Mouse (Mus musculus) Muller cell, postnatal 12 days (primary cell): ENCODE data around the gene Syk.
A peak's percentile ranks its signal among the peaks of the same experiment; 100 is the strongest.

Source experiments
- DNase-seq: peaks from one replicate; pipeline ENCODE4 v3.0.0-alpha.2; 2015; ENCODE audit errors: inconsistent ontology term

Gene Syk

DNA sequence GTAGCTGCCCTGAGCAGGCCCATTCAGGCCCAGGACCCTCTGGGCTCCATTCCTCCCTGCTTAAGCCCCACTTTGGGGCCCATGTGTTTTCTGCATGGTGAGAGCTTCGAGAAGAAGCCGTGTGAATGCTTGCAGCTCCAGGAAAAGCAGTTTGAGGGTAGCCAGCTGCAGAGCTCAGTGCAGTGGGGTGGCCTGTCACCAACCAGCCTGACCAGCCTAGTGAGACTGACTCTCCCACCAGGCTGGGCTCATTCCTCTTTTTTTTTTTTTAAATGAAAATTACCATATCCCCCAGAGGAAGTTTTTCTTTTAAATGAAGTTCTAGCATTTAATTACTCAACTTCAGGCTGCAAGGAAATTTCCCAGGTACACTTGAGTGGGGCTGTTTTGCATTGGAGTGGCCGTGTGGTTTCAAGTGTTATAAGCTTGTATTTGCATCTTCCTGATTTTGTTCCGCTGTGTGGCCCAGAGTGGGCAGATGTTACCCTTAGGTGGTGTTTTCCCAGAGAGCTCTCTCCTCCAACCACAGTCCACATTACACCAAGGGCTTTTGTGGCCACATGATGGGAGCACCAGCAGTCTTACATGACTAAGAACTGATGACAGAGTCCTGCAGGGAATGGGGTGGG, 17.2 kb downstream of the Syk start:
- no peak for DNase-seq

DNA sequence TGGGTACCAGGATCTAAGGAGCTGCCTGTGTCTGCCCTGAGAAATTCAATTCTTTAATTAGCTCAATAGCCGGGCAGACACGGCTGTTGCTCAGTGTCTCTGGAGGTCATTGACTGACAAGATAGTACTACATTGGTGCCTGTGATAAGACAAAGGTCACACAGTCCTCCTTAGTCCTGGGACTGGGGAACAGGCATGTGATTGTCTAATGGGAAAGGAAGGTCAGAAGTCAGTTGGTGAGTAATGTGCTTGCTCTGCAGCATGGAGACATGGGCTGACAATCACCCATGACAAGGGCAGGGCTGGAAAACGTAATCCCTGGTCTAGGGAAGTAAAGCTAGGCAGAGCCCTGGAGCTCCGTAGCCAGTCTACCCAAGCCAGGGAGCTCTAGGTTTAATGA, 19.8 kb downstream of the Syk start:
- no peak for DNase-seq

DNA sequence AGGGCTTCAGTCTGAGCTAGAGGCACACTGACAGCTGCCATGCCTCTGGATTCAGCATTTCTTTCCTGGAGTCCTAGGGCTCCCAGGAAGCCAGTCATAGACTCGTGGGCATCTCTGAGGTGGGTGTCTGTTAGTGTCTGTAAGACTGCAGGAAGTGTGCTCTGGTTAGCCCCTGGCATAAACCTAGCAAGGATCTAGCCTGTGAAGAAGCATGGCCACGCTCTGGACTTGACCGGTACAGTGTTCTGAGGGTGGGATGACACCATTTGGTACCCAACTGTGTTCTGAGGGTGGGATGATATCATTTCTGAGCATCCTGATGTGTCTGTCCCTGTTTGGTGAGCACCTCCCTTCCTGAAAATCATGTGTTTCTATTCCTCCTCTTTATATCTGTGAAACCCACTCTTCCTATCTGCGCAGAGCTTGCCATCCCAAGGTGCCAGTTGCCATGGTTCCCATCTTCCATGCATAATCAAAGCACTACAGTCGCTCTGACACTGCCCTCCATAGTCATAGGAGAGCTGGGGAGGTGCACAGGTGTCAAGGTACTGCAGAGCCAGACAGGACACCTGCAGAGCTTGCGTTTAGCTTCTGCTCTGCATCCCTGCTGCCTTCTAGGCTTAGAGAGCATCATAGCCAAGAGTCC, 20.9 kb downstream of the Syk start:
- no peak for DNase-seq

DNA sequence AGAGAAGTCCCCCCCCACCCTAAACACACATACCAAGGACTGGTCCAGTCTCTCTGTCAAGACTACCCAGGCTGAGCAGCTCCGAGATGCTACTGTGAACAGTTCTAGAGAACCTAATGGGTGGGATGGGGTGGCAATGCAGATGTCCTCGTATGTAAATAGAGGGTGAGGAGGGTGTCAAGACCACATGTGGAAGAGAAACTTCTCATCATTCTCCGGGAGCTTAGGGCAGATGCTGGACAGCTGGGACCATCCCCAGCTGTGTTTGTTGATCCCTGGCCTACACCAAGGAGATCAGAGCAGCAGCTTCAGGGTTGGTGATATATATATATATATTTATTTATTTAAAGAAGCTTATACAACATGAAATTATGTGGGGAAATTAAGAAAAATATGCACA, 22.0 kb downstream of the Syk start:
- DNase-seq = no peak

DNA sequence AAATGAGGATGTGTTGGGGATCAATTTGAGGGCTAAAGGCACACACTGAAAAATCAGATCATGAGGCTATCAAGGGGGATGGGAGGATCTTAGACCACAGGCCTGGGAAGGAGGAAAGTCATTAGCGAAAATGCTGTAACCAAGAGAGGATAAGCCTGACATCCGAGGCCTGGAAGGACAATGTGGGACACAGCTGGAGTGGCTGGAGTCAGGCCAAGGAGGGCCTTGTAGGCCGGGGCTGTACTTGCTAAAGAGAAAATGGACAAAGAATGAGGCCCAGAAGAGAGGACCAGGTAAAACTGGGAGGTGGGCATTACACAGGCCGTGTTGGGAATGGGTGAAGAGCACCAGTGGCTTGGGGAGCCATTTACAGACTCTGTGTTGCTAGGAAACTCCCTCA, 22.9 kb downstream of the Syk start:
- DNase-seq = no peak

DNA sequence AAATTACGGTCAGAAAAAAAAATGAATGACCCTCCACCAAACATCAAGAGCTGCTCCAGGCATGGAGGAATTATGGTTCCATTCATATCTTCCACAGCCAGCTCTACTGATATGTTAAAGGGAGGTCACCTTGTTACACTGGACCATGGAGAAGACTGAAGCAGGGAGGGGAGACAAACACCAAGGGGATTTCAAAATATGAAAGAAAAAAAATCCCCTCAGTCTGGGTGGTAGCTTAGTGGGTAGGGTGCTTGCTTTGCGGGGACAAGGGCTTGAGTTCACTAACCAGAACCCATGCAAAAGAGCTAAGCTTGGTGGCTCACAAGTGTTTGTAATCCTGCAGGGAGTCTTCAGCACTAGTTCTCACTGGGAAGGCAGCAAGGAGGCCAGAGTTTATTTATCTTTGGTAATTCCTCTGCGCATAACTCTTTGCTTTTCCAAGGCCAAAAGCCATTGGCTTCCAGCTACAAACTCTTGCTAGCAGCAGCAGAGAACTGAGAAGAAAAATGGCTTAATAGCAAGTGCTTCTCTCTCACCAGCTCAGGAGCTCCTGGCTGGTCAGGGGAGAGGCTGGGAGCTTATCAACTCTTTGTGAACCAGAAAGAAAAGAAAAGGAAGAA, 23.8 kb downstream of the Syk start:
- no peak for DNase-seq

DNA sequence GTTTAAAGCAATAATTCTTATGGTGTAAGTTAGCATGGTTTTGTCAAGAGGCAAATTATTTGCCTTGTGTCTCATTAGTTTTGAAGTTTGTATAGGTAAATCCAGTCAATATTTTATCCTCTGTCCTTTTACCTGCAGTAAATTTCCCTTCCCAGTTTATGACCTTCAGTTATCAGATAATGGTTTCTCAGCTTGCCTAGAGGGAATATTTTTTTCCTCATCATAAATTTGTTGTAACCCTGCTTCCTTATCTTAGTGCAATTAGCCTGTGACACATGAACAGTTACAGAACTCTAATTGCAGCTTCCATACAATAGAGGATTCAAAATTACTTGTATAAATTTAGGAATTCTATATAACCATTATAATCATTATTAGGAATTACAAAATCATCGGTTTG, 25.0 kb downstream of the Syk start:
- no peak for DNase-seq

DNA sequence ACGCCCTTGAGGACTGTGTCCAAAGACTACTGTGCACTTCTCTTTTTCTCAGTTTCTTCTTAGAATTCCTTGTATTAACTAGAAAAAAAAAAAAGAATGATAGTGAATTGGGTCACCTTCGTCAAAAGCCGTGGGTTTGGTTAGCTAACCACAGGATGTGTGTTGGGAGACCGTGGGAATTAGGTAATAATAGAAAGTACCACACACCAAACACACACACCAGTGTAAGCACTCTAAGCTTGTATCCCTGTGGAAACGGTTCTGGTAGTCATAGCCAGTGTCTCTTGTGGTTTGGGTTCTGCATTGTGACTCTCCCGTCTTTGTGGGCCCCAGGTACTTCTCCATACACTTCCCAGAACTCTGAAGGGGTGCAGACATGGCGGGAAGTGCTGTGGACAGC, 27.5 kb downstream of the Syk start:
- DNase-seq = no peak

DNA sequence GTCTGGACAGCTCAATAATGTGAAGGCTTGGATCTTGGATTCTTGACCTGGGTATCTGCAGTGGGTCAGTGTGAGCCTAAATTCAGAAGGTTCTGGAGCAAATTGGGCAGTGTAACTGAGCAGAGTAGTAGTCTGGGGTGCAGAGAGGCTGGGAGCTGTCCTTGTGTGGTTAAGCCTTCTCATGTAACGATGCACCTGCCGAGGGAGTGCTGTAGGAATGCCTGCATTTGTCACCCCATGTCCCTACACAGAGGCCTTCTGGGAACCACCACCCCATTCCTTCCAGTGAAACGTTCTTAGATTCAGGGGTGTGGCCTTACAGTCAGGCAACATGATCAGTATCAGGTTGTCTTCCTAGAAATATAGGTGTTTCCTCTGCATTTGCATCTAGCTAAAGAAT, 30.3 kb downstream of the Syk start:
- no peak for DNase-seq

DNA sequence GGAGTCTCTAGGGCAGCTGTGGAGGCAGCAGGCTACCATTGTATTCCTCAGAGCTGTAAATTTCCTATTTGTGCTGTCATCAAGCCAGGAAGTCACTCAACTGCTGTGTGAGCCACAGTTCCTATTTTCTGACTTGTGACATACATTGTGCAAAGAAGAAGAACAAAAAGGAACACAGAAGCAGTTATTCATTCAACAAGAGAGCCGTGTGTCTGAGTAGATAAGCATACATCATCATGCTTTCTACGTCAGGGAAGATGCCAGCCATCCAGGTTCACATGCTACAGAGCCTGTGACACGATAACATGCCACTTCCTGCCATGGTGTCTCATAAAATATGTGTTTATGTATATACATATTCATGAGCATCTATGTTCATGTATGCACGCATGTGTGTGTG, 32.1 kb downstream of the Syk start:
- no peak for DNase-seq

DNA sequence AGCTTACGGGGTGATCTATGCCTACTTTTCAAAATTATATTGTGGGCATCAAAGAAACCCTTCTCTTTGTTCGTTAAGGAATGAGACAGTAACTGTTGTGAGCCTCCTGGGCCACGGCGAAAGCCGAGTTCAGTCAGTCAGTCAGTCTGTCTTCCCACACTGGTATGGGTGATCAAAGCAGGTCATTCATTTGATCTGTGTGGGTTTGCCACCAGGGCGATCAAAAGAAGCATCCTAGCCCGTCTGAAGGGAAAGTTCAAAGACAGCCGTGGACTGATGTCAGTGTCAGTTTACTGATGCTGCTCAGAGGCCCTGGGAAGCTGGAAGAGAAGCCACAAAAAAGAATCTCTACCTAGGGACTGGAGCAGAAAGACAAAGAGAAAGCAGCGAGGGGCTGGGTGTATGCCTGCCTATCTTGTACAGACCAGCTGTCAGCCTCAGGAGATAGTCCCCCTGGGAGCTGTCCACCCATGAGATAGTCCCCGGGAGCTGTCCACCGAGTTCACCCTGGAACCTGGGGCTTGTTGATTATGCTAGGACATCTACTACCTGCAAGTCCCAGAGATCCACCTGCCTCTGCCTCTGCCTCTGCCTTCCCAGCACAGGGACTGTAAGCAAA, 34.2 kb downstream of the Syk start:
- no peak for DNase-seq

DNA sequence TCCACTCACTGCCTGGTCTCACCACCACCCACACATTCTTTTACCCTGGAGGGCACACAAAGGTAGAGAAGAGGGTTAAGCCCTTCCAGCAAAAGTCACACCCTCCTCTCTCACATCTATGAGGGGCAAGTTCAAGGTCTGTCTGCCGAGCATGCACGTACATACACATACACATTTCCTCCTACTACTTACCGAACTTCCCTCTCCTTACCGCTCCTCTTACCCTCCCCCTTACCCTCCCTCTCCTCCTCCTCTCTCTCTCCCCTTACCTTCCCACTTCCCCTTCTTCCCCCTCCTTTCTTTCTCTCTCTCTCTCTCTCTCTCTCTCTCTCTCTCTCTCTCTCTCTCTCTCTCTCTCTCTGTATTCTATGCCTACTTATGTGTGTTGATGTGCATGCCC, 35.6 kb downstream of the Syk start:
- no peak for DNase-seq

DNA sequence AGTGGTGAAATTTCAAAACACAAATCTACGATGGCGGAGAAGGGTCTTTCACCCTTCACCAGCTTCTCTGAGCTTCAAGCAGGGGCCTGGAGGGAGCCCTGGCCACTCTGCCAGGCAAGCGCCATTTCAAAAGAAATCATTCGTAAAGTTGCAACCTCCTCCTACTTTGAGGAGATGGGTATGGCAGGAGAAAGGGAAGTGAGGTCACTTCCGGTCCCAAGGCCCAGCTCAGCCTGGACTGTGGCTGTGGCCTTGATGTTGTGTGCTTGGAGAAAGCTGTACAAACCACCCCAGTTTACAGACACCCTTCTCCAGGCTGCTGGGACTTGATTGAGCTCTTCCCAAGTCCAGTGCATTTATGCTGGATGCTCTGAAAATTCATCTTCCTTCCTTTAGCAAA, 36.5 kb downstream of the Syk start:
- no peak for DNase-seq

DNA sequence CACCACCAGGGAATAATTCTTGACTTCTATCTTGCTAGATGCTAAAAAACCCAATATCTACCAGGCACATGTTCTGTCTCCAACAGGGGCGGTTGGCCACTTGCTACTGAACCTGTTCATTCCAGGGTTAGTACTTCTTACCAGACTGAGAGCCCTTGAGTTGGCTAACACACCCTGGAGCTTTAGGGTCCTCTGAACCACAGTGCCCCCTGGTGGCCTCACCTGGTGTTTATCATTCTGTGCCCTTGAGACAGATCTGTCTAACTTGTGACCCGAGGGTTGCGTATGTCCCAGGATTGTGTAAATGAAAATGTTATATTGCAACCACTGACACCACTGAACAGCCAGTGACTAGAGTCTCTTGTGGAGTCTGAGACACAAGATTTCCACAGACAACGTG, 41.1 kb downstream of the Syk start:
- DNase-seq = peak; percentile 61

DNA sequence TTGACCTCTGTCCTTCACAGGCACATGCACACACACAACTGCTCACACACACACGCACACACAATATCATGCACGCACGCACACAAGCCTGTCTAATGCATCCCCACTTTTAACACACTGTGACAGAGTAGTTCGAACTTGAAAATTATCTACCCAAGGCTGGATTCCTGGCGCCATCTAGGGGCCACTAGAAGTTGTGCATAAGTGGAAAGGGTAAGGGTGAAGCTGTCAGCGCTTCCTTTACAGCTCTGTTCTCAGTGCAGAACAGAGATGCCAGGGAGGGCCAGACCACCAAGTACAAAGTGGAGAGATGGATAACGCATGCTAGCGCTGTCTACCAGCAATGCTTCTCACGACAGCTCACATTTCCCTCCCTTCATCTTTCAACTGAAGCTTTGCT, 45.6 kb downstream of the Syk start:
- DNase-seq = peak; percentile 36

DNA sequence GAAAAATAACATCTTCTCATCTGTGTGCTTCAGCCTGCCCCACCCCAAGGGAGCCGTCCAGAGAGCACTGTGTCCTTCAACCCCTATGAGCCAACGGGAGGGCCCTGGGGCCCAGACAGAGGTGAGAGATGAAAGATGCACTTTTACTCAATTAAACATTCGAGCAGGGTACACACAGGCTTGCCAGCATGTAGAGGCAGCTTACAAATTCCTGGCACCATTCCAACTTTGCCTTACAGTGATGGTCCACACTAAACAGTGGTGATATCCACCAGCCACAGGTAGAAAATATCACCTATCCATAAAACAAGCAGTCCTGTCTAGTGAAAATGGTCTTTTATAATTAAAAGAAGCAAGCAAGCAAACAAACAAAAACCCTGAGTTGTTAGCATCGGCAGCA, 48.7 kb downstream of the Syk start:
- DNase-seq = no peak

DNA sequence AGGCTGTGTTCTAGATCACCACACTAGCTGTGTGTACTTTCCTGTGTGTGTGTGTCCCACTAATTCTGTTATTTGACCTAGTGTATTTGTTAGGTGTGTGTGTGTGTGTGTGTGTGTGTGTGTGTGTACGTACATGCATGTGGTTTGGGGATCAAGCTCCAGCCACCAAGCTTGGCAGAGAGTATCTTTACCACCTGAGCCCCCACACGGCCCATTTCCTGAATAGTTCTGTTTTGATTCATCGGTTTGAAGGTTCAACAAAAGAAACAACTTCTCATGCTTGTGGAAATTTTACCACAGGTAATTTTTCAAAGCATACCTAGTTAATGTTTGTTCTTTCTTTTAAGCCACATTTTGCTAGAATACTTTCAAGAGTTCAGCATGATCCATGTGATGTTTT, 52.5 kb downstream of the Syk start:
- DNase-seq = no peak

DNA sequence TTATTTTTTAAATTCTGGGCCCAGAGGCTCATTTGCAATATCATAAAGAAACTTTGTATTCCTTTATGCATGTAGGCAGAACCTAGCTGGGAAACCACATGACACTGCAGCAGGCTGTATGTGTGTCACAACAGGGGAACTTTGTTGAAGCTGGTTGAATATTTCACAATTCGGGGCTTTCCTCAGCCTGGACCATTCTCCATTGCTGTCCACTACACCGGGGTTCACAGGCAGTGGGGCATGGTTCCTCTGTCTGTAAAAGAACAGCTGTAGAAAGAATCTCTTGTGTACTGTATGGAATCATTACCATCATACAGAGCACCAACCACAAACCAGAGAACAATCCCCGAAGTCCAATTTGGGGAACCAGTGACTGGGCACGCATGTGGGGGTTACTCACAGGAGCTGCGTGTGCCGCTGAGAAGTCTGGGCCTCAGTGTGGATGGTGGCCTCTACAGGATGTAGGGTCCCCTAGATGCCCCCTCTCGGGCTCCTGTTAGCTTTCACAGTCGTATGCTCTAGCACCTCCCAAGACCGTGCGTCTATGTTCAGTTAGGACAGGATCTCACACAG, 53.3 kb downstream of the Syk start:
- no peak for DNase-seq

DNA sequence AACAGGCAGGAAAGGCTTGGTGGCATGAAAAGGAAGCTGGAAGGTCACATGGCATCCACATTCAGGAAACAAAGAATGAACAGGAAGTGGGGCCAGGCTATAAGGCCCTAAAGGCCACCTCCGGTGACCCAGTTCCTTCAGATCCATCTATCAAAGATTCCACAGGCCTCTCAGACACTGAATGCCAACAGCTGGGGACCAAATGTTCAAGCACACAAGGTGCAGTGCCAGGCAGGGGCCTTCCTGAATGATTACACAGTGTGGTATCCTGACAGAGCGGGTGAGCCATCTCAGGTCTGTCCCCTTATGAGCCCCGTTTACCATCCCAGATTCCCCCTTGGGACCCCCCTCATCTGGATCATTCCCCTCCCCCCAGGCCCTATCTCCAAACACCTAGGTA, 63.6 kb downstream of the Syk start:
- DNase-seq = no peak

DNA sequence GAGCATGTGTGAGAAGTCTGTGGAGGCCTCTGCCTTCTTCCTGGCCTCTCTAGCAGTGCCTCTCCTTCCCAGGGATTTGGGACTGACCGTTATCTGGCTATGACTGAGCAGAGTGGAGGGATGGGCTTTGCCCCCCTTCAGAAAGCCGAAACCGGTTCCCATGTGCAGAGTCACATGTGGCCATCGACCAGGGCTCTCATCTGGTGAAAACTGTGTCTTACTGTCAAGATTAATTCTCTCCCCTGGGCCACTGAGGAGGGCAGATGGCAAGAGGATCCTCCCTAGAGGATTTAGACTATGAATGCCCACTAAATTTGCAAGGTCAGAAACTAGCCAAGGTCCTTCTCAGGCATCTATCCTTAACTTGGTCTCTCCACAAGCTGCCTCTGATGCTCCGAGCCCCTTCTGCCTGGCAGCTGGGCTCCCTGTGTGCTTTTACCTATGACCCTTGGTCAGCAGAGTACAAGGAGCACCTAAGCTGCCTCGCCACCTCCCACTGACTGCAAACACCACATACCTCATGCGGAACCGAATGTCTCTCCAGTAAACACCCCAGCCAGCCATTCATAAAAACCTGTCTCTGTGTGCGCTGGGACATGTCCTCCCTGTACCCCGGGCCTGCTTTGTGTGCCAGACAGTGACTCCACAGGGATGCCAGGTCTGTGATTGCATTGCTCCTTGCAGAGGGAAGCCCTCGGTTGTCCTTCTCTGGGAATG, 65.2 kb downstream of the Syk start:
- DNase-seq = no peak

DNA sequence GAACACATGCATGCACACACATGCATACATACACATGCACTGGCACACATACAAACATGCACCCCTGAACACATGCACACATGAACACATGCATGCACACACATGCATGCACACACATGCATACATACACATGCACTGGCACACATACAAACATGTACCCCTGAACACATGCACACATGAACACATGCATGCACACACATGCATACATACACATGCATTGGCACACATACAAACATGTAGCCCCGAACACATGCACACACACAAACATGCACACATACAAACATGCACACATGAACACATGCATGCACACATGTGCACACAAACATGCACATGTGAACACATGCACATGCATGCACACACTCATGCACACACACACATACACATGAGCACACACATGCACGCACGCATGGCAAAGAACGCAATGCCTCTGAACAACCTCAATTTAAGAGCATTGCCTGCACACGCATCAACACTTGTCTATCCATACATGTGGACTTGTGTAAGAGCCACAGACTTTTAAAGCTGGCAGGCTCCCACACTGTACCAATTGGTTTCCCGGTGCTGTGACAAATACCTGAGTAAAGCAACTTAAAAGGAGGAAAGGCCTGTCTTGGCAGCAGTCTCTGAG, 66.9 kb downstream of the Syk start:
- DNase-seq = no peak
